Mouse (Mus musculus): ENCODE data around the gene Polr2h. TPM values are rescaled to one million over a fixed set of nuclear protein-coding genes. Genes with fewer than 3 reads are reported as not detected.

Gene Polr2h
- polyA plus RNA-seq, 1 experiment from 2014 or later = 52.6 TPM

DNA sequence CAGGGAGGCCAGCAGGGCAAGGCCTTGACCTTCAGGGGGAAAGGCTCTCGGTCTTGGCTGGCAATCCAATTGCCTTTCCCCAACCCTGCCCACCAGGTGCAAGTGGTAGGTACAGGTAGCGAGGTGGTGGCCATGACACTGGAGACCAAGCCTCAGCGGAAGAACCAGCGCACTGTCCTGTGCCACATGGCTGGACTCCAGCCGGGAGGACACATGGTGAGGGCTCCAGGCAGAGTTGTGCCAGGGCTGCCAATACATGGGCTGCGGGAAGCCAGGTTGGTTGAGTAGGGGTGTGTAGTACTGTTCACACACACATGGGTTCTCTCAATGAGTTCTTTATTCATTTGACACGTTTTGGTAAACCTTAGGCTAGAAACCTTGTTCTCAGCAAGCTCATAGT, 18.7 kb downstream of the Polr2h start:
- H3K27me3 ChIP-seq (replicated peaks) = peaks cover 82% of the 10 kb centered on the region
- no peaks in the 10 kb centered on the region for H3K36me3 ChIP-seq
- peaks cover 20% of the 10 kb centered on the region for H3K4me1 ChIP-seq
- H3K4me2 ChIP-seq = no peak overlapping the region
- 78% methylated on average over 7 of the region's 7 CpGs for WGBS
- H3K9me3 ChIP-seq = no peaks in the 10 kb centered on the region
- no peak overlapping the region for H3K27ac ChIP-seq (replicated peaks)
- H3K9ac ChIP-seq = no peak overlapping the region
- H3K4me3 ChIP-seq = no peak overlapping the region
- no peak for ATAC-seq (ENCODE audit: extremely low read depth, insufficient number of reproducible peaks, low FRiP score, low TSS enrichment)

GRCm38 (mm10) chr16:20736823-20737222, 19.4 kb downstream of the Polr2h start:
- H3K4me2 ChIP-seq = no peak overlapping the region
- peaks cover 75% of the 10 kb centered on the region for H3K27me3 ChIP-seq (replicated peaks)
- H3K27ac ChIP-seq (replicated peaks) = no peak overlapping the region
- peaks cover 20% of the 10 kb centered on the region for H3K4me1 ChIP-seq
- H3K9me3 ChIP-seq = no peaks in the 10 kb centered on the region
- 78% methylated on average over 5 of the region's 5 CpGs for WGBS
- no peak overlapping the region for H3K4me3 ChIP-seq
- no peaks in the 10 kb centered on the region for H3K36me3 ChIP-seq
- no peak for ATAC-seq (ENCODE audit: extremely low read depth, insufficient number of reproducible peaks, low FRiP score, low TSS enrichment)
- H3K9ac ChIP-seq = no peak overlapping the region

DNA sequence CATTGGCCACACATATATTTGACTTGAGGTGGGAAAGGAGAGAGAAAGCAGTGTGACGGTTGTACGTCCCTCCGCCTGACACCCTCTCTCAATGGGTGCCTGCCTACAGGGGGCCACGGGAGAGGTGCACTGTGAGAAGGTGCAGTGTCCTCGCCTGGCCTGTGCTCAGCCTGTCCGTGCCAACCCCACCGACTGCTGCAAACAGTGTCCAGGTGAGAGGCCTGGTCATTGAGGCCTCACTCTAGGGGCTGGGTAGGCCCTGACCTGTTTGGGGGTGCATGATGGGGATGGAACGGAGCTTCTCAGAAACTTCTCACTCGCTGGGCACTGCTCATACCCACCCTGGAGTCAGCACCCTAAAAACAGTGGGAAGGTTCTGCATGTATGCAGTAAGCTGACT, 22.4 kb downstream of the Polr2h start:
- H3K36me3 ChIP-seq = no peaks in the 10 kb centered on the region
- no peaks in the 10 kb centered on the region for H3K4me1 ChIP-seq
- no peak for ATAC-seq (ENCODE audit: extremely low read depth, insufficient number of reproducible peaks, low FRiP score, low TSS enrichment)
- no peak overlapping the region for H3K27ac ChIP-seq (replicated peaks)
- 81% methylated on average over 9 of the region's 9 CpGs for WGBS
- no peak overlapping the region for H3K4me2 ChIP-seq
- H3K9ac ChIP-seq = no peak overlapping the region
- H3K27me3 ChIP-seq (replicated peaks) = peaks cover 46% of the 10 kb centered on the region
- no peaks in the 10 kb centered on the region for H3K9me3 ChIP-seq
- no peak overlapping the region for H3K4me3 ChIP-seq

DNA sequence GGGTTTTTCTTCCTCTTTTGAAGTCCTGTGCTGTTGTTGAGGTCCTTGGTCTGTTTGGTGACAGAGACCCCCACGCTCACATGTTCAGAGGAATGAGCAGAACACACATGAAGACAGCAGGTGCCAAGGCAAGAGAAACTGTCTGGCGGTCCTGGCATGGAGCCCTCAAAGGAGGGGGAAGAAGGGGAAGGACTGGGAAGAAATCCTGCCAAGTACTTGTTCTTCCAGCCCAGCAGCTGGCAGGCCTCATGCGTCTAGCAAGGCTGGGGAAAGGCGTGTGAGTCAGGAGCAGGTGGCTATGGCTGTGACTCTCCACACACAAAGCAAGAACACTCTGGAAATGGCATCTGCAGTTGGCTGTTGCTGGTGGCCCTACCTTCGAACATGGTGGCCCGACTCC, 29.2 kb downstream of the Polr2h start:
- H3K4me1 ChIP-seq = no peaks in the 10 kb centered on the region
- H3K9me3 ChIP-seq = no peaks in the 10 kb centered on the region
- no peak overlapping the region for H3K4me2 ChIP-seq
- H3K4me3 ChIP-seq = no peak overlapping the region
- WGBS = 61% methylated on average over 6 of the region's 6 CpGs
- no peaks in the 10 kb centered on the region for H3K27me3 ChIP-seq (replicated peaks)
- H3K36me3 ChIP-seq = no peaks in the 10 kb centered on the region
- H3K27ac ChIP-seq (replicated peaks) = no peak overlapping the region
- ATAC-seq (ENCODE audit: extremely low read depth, insufficient number of reproducible peaks, low FRiP score, low TSS enrichment) = no peak
- no peak overlapping the region for H3K9ac ChIP-seq

DNA sequence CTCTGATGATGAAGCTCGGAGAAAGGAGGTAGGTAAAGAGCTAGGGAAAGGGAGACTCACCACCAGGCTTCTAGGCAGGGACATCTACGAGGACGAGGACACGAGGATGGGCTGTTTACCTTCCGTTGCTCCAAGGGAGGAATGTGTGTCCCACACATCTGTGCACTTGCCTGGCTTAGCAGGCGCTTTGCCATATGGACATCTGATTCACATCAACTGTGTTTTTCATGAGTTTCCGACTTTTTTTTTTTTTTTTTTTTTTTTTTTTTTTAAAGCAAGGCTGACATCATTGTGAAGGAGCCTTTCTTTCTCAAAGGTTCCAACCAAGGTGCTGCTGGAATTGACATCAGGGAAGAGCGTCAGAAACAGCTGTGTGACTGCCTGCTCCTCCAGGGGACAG, 33.1 kb downstream of the Polr2h start:
- Histone ChIP-seq H3K9me3 (no peaks in the 10 kb centered on the region), H3K4me3 (no peak overlapping the region), H3K4me1 (no peaks in the 10 kb centered on the region), H3K9ac (no peak overlapping the region), H3K4me2 (no peak overlapping the region), H3K27ac (replicated peaks) (no peak overlapping the region), H3K27me3 (replicated peaks) (no peaks in the 10 kb centered on the region), H3K36me3 (no peaks in the 10 kb centered on the region)
- WGBS = 49% methylated on average over 8 of the region's 8 CpGs
- no peak for ATAC-seq (ENCODE audit: extremely low read depth, insufficient number of reproducible peaks, low FRiP score, low TSS enrichment)

- 85% methylated on average over 5 of the region's 5 CpGs for WGBS
Observed at GRCm38 (mm10) chr16:20756052-20756451, 38.6 kb downstream of the Polr2h start.

GRCm38 (mm10) chr16:20757385-20757784, 39.9 kb downstream of the Polr2h start:
- H3K27ac ChIP-seq (replicated peaks) = no peak overlapping the region
- no peaks in the 10 kb centered on the region for H3K36me3 ChIP-seq
- no peak overlapping the region for H3K9ac ChIP-seq
- no peak overlapping the region for H3K4me2 ChIP-seq
- ATAC-seq (ENCODE audit: extremely low read depth, insufficient number of reproducible peaks, low FRiP score, low TSS enrichment) = no peak
- WGBS = 56% methylated on average over 1 of the region's 1 CpGs
- no peaks in the 10 kb centered on the region for H3K27me3 ChIP-seq (replicated peaks)
- H3K4me1 ChIP-seq = no peaks in the 10 kb centered on the region
- no peak overlapping the region for H3K4me3 ChIP-seq
- H3K9me3 ChIP-seq = no peaks in the 10 kb centered on the region

More at GRCm38 (mm10) chr16:20756052-20756451, 38.6 kb downstream of the Polr2h start:
- Histone ChIP-seq H3K4me2 (no peak overlapping the region), H3K36me3 (no peaks in the 10 kb centered on the region), H3K27ac (replicated peaks) (no peak overlapping the region), H3K27me3 (replicated peaks) (no peaks in the 10 kb centered on the region), H3K9ac (no peak overlapping the region), H3K4me3 (no peak overlapping the region), H3K4me1 (no peaks in the 10 kb centered on the region), H3K9me3 (no peaks in the 10 kb centered on the region)
- no peak for ATAC-seq (ENCODE audit: extremely low read depth, insufficient number of reproducible peaks, low FRiP score, low TSS enrichment)

GRCm38 (mm10) chr16:20761681-20762080, 44.2 kb downstream of the Polr2h start:
- Histone ChIP-seq H3K27ac (replicated peaks) (no peak overlapping the region), H3K9me3 (no peaks in the 10 kb centered on the region), H3K4me3 (no peak overlapping the region), H3K36me3 (no peaks in the 10 kb centered on the region), H3K4me1 (no peaks in the 10 kb centered on the region), H3K27me3 (replicated peaks) (0 out of 2 replicates have a peak, but pooled peaks cover 3% of the 10 kb centered on the region), H3K4me2 (no peak overlapping the region), H3K9ac (no peak overlapping the region)
- WGBS = 8% methylated on average over 3 of the region's 3 CpGs
- ATAC-seq (ENCODE audit: extremely low read depth, insufficient number of reproducible peaks, low FRiP score, low TSS enrichment) = no peak

GRCm38 (mm10) chr16:20765244-20765643, 47.8 kb downstream of the Polr2h start:
- H3K36me3 ChIP-seq = no peaks in the 10 kb centered on the region
- H3K4me2 ChIP-seq = no peak overlapping the region
- H3K4me1 ChIP-seq = no peaks in the 10 kb centered on the region
- no peak for ATAC-seq (ENCODE audit: extremely low read depth, insufficient number of reproducible peaks, low FRiP score, low TSS enrichment)
- no peak overlapping the region for H3K4me3 ChIP-seq
- no peak overlapping the region for H3K9ac ChIP-seq
- no peaks in the 10 kb centered on the region for H3K9me3 ChIP-seq
- 41% methylated on average over 9 of the region's 9 CpGs for WGBS
- no peak overlapping the region for H3K27ac ChIP-seq (replicated peaks)
- H3K27me3 ChIP-seq (replicated peaks) = 0 out of 2 replicates have a peak, but pooled peaks cover 3% of the 10 kb centered on the region

Other genes starting within 250 kb of the Polr2h start
- 78.8 and 81.5 TPM in 2 replicates for gene Eif2b5, start 218.8 kb upstream of the Polr2h start, polyA plus RNA-seq (2015; fragmentation: Nextera tagmentation; extraction: Ambion mirVana)
- gene Dvl3, start 200.7 kb upstream of the Polr2h start, polyA plus RNA-seq (2015; fragmentation: Nextera tagmentation; extraction: Ambion mirVana) = 19.7 and 20.5 TPM in 2 replicates
- gene Ap2m1, start 182.2 kb upstream of the Polr2h start, polyA plus RNA-seq (2015; fragmentation: Nextera tagmentation; extraction: Ambion mirVana) = 434 and 465 TPM in 2 replicates
- 42.5 and 44.0 TPM in 2 replicates for gene Abcf3, start 169.1 kb upstream of the Polr2h start, polyA plus RNA-seq (2015; fragmentation: Nextera tagmentation; extraction: Ambion mirVana)
- 0.19 and 0.25 TPM in 2 replicates for gene Vwa5b2, start 128.2 kb upstream of the Polr2h start, polyA plus RNA-seq (2015; fragmentation: Nextera tagmentation; extraction: Ambion mirVana)
- 20.6 and 21.1 TPM in 2 replicates for gene Eef1akmt4, start 106.1 kb upstream of the Polr2h start, polyA plus RNA-seq (2015; fragmentation: Nextera tagmentation; extraction: Ambion mirVana)
- not detected in 2 replicates for gene Gm49333, start 106.1 kb upstream of the Polr2h start, polyA plus RNA-seq (2015; fragmentation: Nextera tagmentation; extraction: Ambion mirVana)
- 33.3 and 35.3 TPM in 2 replicates for gene Alg3, start 105.9 kb upstream of the Polr2h start, polyA plus RNA-seq (2015; fragmentation: Nextera tagmentation; extraction: Ambion mirVana)
- gene Camk2n2, start 96.4 kb upstream of the Polr2h start, polyA plus RNA-seq (2015; fragmentation: Nextera tagmentation; extraction: Ambion mirVana) = 0.37 and 0.48 TPM in 2 replicates
- gene Ece2, start 87.8 kb upstream of the Polr2h start, polyA plus RNA-seq (2015; fragmentation: Nextera tagmentation; extraction: Ambion mirVana) = 0.92 and 1.2 TPM in 2 replicates
- 245 TPM in 2 replicates for gene Psmd2, start 66.0 kb upstream of the Polr2h start, polyA plus RNA-seq (2015; fragmentation: Nextera tagmentation; extraction: Ambion mirVana)
- 129 TPM in 2 replicates for gene Eif4g1, start 49.4 kb upstream of the Polr2h start, polyA plus RNA-seq (2015; fragmentation: Nextera tagmentation; extraction: Ambion mirVana)
- gene Fam131a, start 24.4 kb upstream of the Polr2h start, polyA plus RNA-seq (2015; fragmentation: Nextera tagmentation; extraction: Ambion mirVana) = 5.1 and 6.0 TPM in 2 replicates
- gene Clcn2, start 81 bp downstream of the Polr2h start, polyA plus RNA-seq (2015; fragmentation: Nextera tagmentation; extraction: Ambion mirVana) = 3.9 and 4.3 TPM in 2 replicates
- gene Chrd, start 15.5 kb downstream of the Polr2h start, polyA plus RNA-seq (2015; fragmentation: Nextera tagmentation; extraction: Ambion mirVana) = 0.39 and 0.83 TPM in 2 replicates
- 0.11 and 0.25 TPM in 2 replicates for gene Thpo, start 16.8 kb downstream of the Polr2h start, polyA plus RNA-seq (2015; fragmentation: Nextera tagmentation; extraction: Ambion mirVana)

All from heart, embryonic 13.5 days (tissue).